Mouse (Mus musculus): Measurements from ENCODE around the gene Myadm.

- no peak for TF ChIP-seq CTCF (IDR thresholded peaks at IDR 0.05 in 2 of 3, conservative IDR thresholded peaks at IDR 0.05 in 1 of 3; ENCODE audit: control insufficient read depth in 1 of 3, insufficient read depth in 1 of 3, low read depth in 2 of 3, low read length in 3 of 3, poor library complexity in 1 of 3, severe bottlenecking in 1 of 3)
- no peak for TF ChIP-seq UBTF (IDR thresholded peaks at IDR 0.05; ENCODE audit: borderline replicate concordance, insufficient read depth, low read depth, low read length)
- TF ChIP-seq MAX (IDR thresholded peaks at IDR 0.05; ENCODE audit: low read length): no peak
- TF ChIP-seq CHD1 (IDR thresholded peaks at IDR 0.05; ENCODE audit: low read depth, low read length): no peak
- TF ChIP-seq ETS1 (IDR thresholded peaks at IDR 0.05; ENCODE audit: low read depth, low read length): no peak
- no peak for TF ChIP-seq RAD21 (IDR thresholded peaks at IDR 0.05; ENCODE audit: low read depth, low read length)
- TF ChIP-seq MEF2A (IDR thresholded peaks at IDR 0.05; ENCODE audit: extremely low read depth, insufficient replicate concordance, low read depth, low read length, poor library complexity, severe bottlenecking): no peak
- no peak for TF ChIP-seq SIN3A (IDR thresholded peaks at IDR 0.05; ENCODE audit: low read length)
- no peak for TF ChIP-seq EP300 (IDR thresholded peaks at IDR 0.05; ENCODE audit: low read depth in 1 of 2, low read length in 2 of 2)
- TF ChIP-seq TBP (IDR thresholded peaks at IDR 0.05; ENCODE audit: low read depth, low read length): no peak
- no peak for TF ChIP-seq ZKSCAN1 (IDR thresholded peaks at IDR 0.05; ENCODE audit: low read depth, low read length)
- no peak for TF ChIP-seq ELF1 (IDR thresholded peaks at IDR 0.05; ENCODE audit: low read depth, low read length)
- no peak for TF ChIP-seq ZC3H11A (IDR thresholded peaks at IDR 0.05; ENCODE audit: low read depth, low read length)
Measured at GRCm38 (mm10) chr7:3272206-3272605, 16.7 kb upstream of the Myadm start.
